Comparison of ENCODE assay signal across 23 mouse cellular contexts in genomic region chr5:122496990-122497389, GRCm38 (mm10). TPM values are rescaled to one million over a fixed set of nuclear protein-coding genes. Genes with fewer than 3 reads are reported as not detected.
DNase-seq lines count a peak whose midpoint lies in the region; ATAC-seq and TF ChIP-seq lines count a peak whose summit lies in the region.
"Had no signal": no experiment of that assay in that cellular context is flagged by ENCODE, and none has a peak within 500 bp of the region (broad histone marks: within the 10 kb centered on the region; RNA-seq: fewer than 3 reads in every experiment).

No protein-coding gene starts in this region.

- TF ChIP-seq EP300 in heart, postnatal 0 days (IDR thresholded peaks at IDR 0.05; ENCODE audit: low read depth) = no peak

- no peak for TF ChIP-seq CTCF in layer of hippocampus, adult 2 months (conservative IDR thresholded peaks at IDR 0.05)
- TF ChIP-seq CTCF in heart, postnatal 0 days (IDR thresholded peaks at IDR 0.05; ENCODE audit: low read depth) = no peak

- H3K9ac ChIP-seq in heart, embryonic 12.5 days = peak overlapping the region; percentile 70
- H3K9ac ChIP-seq in heart, embryonic 15.5 days = peak overlapping the region; percentile 49
- H3K9ac ChIP-seq in heart, postnatal 0 days (replicated peaks; ENCODE audit: low read depth, low read length) = peak overlapping the region; percentile 84
- H3K9ac ChIP-seq: embryonic facial prominence, embryonic 12.5 days; limb, embryonic 13.5 days; liver, embryonic 14.5 days; lung, embryonic 15.5 days; midbrain, embryonic 15.5 days had no signal

- no peaks in the 10 kb centered on the region for H3K27me3 ChIP-seq in heart, embryonic 12.5 days (replicated peaks)
- H3K27me3 ChIP-seq in heart, embryonic 15.5 days = no peaks in the 10 kb centered on the region
- H3K27me3 ChIP-seq in heart, postnatal 0 days (ENCODE audit: control insufficient read depth, insufficient read depth, low read length) = no peaks in the 10 kb centered on the region
- H3K27me3 ChIP-seq: embryonic facial prominence, embryonic 12.5 days; limb, embryonic 13.5 days; lung, embryonic 15.5 days; midbrain, embryonic 15.5 days had no signal

- no peak for ATAC-seq in heart, embryonic 12.5 days (ENCODE audit: insufficient number of reproducible peaks, low FRiP score)
- ATAC-seq in heart, embryonic 15.5 days (replicated peaks; ENCODE audit: insufficient number of reproducible peaks, insufficient read depth, low FRiP score, low read depth) = no peak
- no peak for ATAC-seq in heart, postnatal 0 days (ENCODE audit: insufficient read depth, low read depth)
- ATAC-seq: forebrain, postnatal 0 days; midbrain, embryonic 15.5 days had no signal

- WGBS in heart, embryonic 12.5 days = 64% methylated on average over 4 of the region's 4 CpGs
- WGBS in heart, embryonic 15.5 days = 45% methylated on average over 4 of the region's 4 CpGs
- 26% methylated on average over 4 of the region's 4 CpGs for WGBS in heart, postnatal 0 days

- H3K4me3 ChIP-seq in heart, embryonic 12.5 days = peak overlapping the region; percentile 40
- peak overlapping the region; percentile 20 for H3K4me3 ChIP-seq in layer of hippocampus, adult 2 months
- peak overlapping the region; percentile 35 for H3K4me3 ChIP-seq in heart, embryonic 15.5 days
- H3K4me3 ChIP-seq in heart, postnatal 0 days (ENCODE audit: low read depth, low read length) = peak overlapping the region; percentile 97
- H3K4me3 ChIP-seq: embryonic facial prominence, embryonic 12.5 days; limb, embryonic 13.5 days; lung, embryonic 15.5 days; midbrain, embryonic 15.5 days had no signal

- H3K27ac ChIP-seq in heart, embryonic 12.5 days (ENCODE audit: poor library complexity, severe bottlenecking) = peak overlapping the region; percentile 23; the same call in 1 of the 2 replicates
- no peak overlapping the region for H3K27ac ChIP-seq in layer of hippocampus, adult 2 months
- peak overlapping the region; percentile 60 for H3K27ac ChIP-seq in heart, embryonic 15.5 days
- H3K27ac ChIP-seq in heart, postnatal 0 days (ENCODE audit: low read depth) = peak overlapping the region; percentile 80
- H3K27ac ChIP-seq: embryonic facial prominence, embryonic 12.5 days; limb, embryonic 13.5 days; liver, embryonic 14.5 days; lung, embryonic 15.5 days; midbrain, embryonic 15.5 days had no signal

- peaks cover 56% of the 10 kb centered on the region for H3K36me3 ChIP-seq in heart, embryonic 12.5 days
- peaks cover 45% of the 10 kb centered on the region for H3K36me3 ChIP-seq in heart, embryonic 15.5 days
- H3K36me3 ChIP-seq in heart, postnatal 0 days (replicated peaks; ENCODE audit: control insufficient read depth, insufficient read depth, low read length) = peaks cover 62% of the 10 kb centered on the region

- DNase-seq in heart, postnatal 36 days = no peak
- no peak for DNase-seq in layer of hippocampus, adult 2 months (ENCODE audit: low spot score in 2 of 2)
- DNase-seq in layer of hippocampus, adult 9-11 months = no peak
- DNase-seq in heart, postnatal 0 days (ENCODE audit: low spot score) = no peak
- DNase-seq in frontal cortex, postnatal 25 days (ENCODE audit: low spot score in 2 of 2) = no peak
- DNase-seq: adrenal gland, postnatal 10 days; cerebellum, adult 18-20 months; cerebellum, postnatal 25 days; forebrain, postnatal 0 days; gastrocnemius, postnatal 36 days; kidney, adult 18-20 months; kidney, postnatal 10 days; layer of hippocampus, postnatal 36 days; lung, postnatal 4 days; right cerebral cortex, postnatal 4 days; thymus, postnatal 14 days had no signal

- no peaks in the 10 kb centered on the region for H3K9me3 ChIP-seq in heart, embryonic 12.5 days (replicated peaks)
- no peaks in the 10 kb centered on the region for H3K9me3 ChIP-seq in heart, embryonic 15.5 days (replicated peaks)
- no peaks in the 10 kb centered on the region for H3K9me3 ChIP-seq in heart, postnatal 0 days (replicated peaks; ENCODE audit: control insufficient read depth, low read length)
- H3K9me3 ChIP-seq: embryonic facial prominence, embryonic 12.5 days; limb, embryonic 13.5 days; lung, embryonic 15.5 days; midbrain, embryonic 15.5 days had no signal

- peaks cover 36% of the 10 kb centered on the region for H3K4me1 ChIP-seq in heart, embryonic 12.5 days (replicated peaks)
- H3K4me1 ChIP-seq in heart, embryonic 15.5 days (replicated peaks) = peaks cover 34% of the 10 kb centered on the region
- H3K4me1 ChIP-seq in heart, postnatal 0 days (ENCODE audit: control insufficient read depth, insufficient read depth) = 0 out of 2 replicates have a peak, but pooled peaks cover 3% of the 10 kb centered on the region

- H3K4me2 ChIP-seq in heart, embryonic 12.5 days = peak overlapping the region; percentile 63
- H3K4me2 ChIP-seq in heart, embryonic 15.5 days = peak overlapping the region; percentile 55
- peak overlapping the region; percentile 66 for H3K4me2 ChIP-seq in heart, postnatal 0 days (ENCODE audit: low read depth, low read length)
- H3K4me2 ChIP-seq: embryonic facial prominence, embryonic 12.5 days; lung, embryonic 15.5 days; midbrain, embryonic 15.5 days had no signal

- intact Hi-C loops in heart, postnatal 36 days (cut with DNase I) = no loop called here

RNA-seq across cellular contexts. Expression of gene Atp2a2, which starts 5.0 kb away (rescaled TPM):
- 414 and 424 TPM in 2 replicates for polyA plus RNA-seq in heart, embryonic 12.5 days (2016; fragmentation: Nextera tagmentation; extraction: Ambion mirVana)
- total RNA-seq in heart, postnatal 36 days (2021) = over 10,000 TPM; 11,843 to 11,873 TPM
- 100 to 1,000 TPM; 588 to 630 TPM for total RNA-seq in layer of hippocampus, adult 2 months (2021)
- 288 and 291 TPM in 2 replicates for polyA plus RNA-seq in heart, embryonic 15.5 days (2015; fragmentation: Nextera tagmentation; extraction: Ambion mirVana)
- 2,277 and 2,295 TPM in 2 replicates for total RNA-seq in heart, postnatal 0 days (2014; rRNA removed; ENCODE audit: low replicate concordance)
- 706 and 785 TPM in 2 replicates for polyA plus RNA-seq in heart, postnatal 0 days (2015; fragmentation: Nextera tagmentation; extraction: Ambion mirVana)

Comparison
In these comparisons a context has a peak if more than half of its experiments do, and no peak if none do; other contexts are left out.
1. H3K4me3 ChIP-seq: peak in every context shown above with its lines; median percentile 97 in heart, postnatal 0 days; 40 in heart, embryonic 12.5 days; 35 in heart, embryonic 15.5 days; 20 in layer of hippocampus, adult 2 months.